Mouse (Mus musculus): ENCODE data around the gene Arid5b. TPM values are rescaled to one million over a fixed set of nuclear protein-coding genes. Genes with fewer than 3 reads are reported as not detected.
A peak's percentile ranks its signal among the peaks of the same experiment; 100 is the strongest.

Arid5b gene
- polyA plus RNA-seq, 1 experiment from 2014 or later, result 21.5 TPM

- no peak overlapping the region for H3K27ac ChIP-seq (replicated peaks)
- 73% methylated on average over 4 of the region's 4 CpGs for WGBS
- H3K9ac ChIP-seq, result no peak overlapping the region
- ATAC-seq (ENCODE audit: low read depth), result no peak
- H3K9me3 ChIP-seq, result no peaks in the 10 kb centered on the region
- H3K27me3 ChIP-seq, result no peaks in the 10 kb centered on the region
- H3K36me3 ChIP-seq, result peaks cover 3% of the 10 kb centered on the region; the same call in 1 of the 2 replicates
- no peak overlapping the region for H3K4me3 ChIP-seq
- peaks cover 8% of the 10 kb centered on the region; the same call in 1 of the 2 replicates for H3K4me1 ChIP-seq (replicated peaks)
- H3K4me2 ChIP-seq, result no peak overlapping the region
These were observed 98.4 kb downstream of the Arid5b start for GRCm38 (mm10) chr10:68180151-68180550.

DNA sequence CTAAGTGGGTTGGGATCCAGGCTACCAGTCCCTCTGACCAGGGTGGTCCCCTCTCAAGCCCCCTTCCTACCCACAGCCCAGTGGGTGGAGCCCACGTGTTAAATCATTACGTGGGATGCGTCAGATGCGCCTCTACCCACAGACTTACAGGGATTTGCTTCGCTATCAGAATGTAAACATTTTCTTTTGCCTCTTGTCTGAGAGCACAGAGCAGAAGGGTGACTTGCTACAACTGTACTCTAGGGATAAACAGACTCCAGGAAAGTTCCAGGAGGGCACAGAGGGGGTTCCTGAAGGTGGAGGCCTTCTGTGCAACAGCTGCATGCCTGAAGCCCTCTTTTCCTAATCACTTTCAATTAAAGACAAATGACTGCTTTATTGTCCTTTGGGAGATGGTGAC is 98.8 kb downstream of the Arid5b start:
- 66% methylated on average over 5 of the region's 5 CpGs for WGBS
- no peaks in the 10 kb centered on the region for H3K27me3 ChIP-seq
- no peak overlapping the region for H3K27ac ChIP-seq (replicated peaks)
- H3K9me3 ChIP-seq, result no peaks in the 10 kb centered on the region
- no peak overlapping the region for H3K4me3 ChIP-seq
- no peak overlapping the region for H3K9ac ChIP-seq
- ATAC-seq (ENCODE audit: low read depth), result no peak
- no peaks in the 10 kb centered on the region for H3K36me3 ChIP-seq
- H3K4me1 ChIP-seq (replicated peaks), result peaks cover 8% of the 10 kb centered on the region; the same call in 1 of the 2 replicates
- no peak overlapping the region for H3K4me2 ChIP-seq

DNA sequence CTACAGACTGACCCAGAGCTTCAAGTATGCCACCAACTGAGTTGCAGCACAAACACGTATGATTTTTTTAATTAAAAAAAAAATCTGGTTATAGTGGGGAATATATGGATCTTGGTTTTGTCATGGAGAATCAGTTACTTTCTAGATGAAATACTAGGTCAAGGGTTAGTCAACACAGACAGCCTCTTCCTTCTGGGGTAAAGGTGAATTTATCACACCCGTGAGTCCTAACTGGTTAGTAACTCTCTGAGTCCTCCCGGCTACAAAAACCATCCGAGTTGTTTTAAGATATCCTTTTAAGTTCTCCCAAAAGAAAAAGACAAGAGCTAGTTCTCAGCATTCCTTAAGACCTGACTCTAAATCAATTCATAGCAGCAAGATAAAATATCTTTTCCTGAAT is 99.2 kb downstream of the Arid5b start:
- Histone ChIP-seq H3K9me3 (no peaks in the 10 kb centered on the region), H3K4me3 (no peak overlapping the region), H3K9ac (no peak overlapping the region), H3K36me3 (no peaks in the 10 kb centered on the region), H3K27me3 (no peaks in the 10 kb centered on the region), H3K27ac (replicated peaks) (no peak overlapping the region), H3K4me2 (no peak overlapping the region), H3K4me1 (replicated peaks) (peaks cover 8% of the 10 kb centered on the region; the same call in 1 of the 2 replicates)
- 80% methylated on average over 4 of the region's 4 CpGs for WGBS
- no peak for ATAC-seq (ENCODE audit: low read depth)

GRCm38 (mm10) chr10:68177697-68178485 is 100.6 kb downstream of the Arid5b start:
- peaks cover 8% of the 10 kb centered on the region; the same call in 1 of the 2 replicates for H3K4me1 ChIP-seq (replicated peaks)
- H3K9me3 ChIP-seq, result no peaks in the 10 kb centered on the region
- no peak overlapping the region for H3K4me2 ChIP-seq
- no peak for ATAC-seq (ENCODE audit: low read depth)
- H3K36me3 ChIP-seq, result no peaks in the 10 kb centered on the region
- no peak overlapping the region for H3K27ac ChIP-seq (replicated peaks)
- 83% methylated on average over 10 of the region's 10 CpGs for WGBS
- no peak overlapping the region for H3K4me3 ChIP-seq
- no peak overlapping the region for H3K9ac ChIP-seq
- no peaks in the 10 kb centered on the region for H3K27me3 ChIP-seq

GRCm38 (mm10) chr10:68175811-68176210 is 102.7 kb downstream of the Arid5b start:
- Histone ChIP-seq H3K27ac (replicated peaks) (no peak overlapping the region), H3K9me3 (no peaks in the 10 kb centered on the region), H3K4me1 (replicated peaks) (peaks cover 8% of the 10 kb centered on the region; the same call in 1 of the 2 replicates), H3K27me3 (no peaks in the 10 kb centered on the region), H3K36me3 (no peaks in the 10 kb centered on the region), H3K4me3 (no peak overlapping the region), H3K9ac (no peak overlapping the region), H3K4me2 (no peak overlapping the region)
- WGBS, result 95% methylated on average over 5 of the region's 5 CpGs
- ATAC-seq (ENCODE audit: low read depth), result no peak

- Histone ChIP-seq H3K27me3 (no peaks in the 10 kb centered on the region), H3K4me3 (no peak overlapping the region), H3K36me3 (no peaks in the 10 kb centered on the region), H3K9ac (no peak overlapping the region), H3K27ac (replicated peaks) (no peak overlapping the region), H3K4me1 (replicated peaks) (peaks cover 8% of the 10 kb centered on the region), H3K4me2 (no peak overlapping the region), H3K9me3 (no peaks in the 10 kb centered on the region)
- no peak for ATAC-seq (ENCODE audit: low read depth)
- 81% methylated on average over 9 of the region's 9 CpGs for WGBS
These were observed 104.9 kb downstream of the Arid5b start for GRCm38 (mm10) chr10:68173634-68174033.

GRCm38 (mm10) chr10:68172906-68173305 is 105.6 kb downstream of the Arid5b start:
- no peak for ATAC-seq (ENCODE audit: low read depth)
- Histone ChIP-seq H3K9ac (no peak overlapping the region), H3K4me2 (no peak overlapping the region), H3K27ac (replicated peaks) (no peak overlapping the region), H3K4me1 (replicated peaks) (peaks cover 14% of the 10 kb centered on the region), H3K4me3 (no peak overlapping the region), H3K9me3 (no peaks in the 10 kb centered on the region), H3K36me3 (no peaks in the 10 kb centered on the region), H3K27me3 (no peaks in the 10 kb centered on the region)
- 96% methylated on average over 4 of the region's 4 CpGs for WGBS

DNA sequence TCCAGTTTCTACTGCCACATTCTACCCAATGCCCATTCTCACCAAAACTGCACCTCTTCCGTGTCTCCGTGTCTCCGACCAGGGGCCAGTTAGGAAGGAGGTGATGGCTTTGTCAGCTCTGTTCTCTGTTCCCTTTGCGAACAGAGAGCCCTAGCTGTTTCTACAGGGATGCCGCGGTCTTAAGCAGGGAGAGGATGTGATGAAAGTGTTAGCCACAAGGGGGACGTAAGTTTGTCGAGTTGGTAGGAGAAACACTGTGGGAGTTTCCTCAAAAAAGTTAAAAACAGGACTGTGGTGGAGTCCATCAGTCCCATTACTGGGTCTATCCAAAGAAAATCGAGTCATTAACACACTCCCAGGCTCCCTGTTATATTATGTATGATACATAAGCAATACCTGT is 106.6 kb downstream of the Arid5b start:
- 53% methylated on average over 9 of the region's 9 CpGs for WGBS
- no peak for ATAC-seq (ENCODE audit: low read depth)
- Histone ChIP-seq H3K4me1 (replicated peaks) (peaks cover 24% of the 10 kb centered on the region), H3K36me3 (no peaks in the 10 kb centered on the region), H3K27me3 (no peaks in the 10 kb centered on the region), H3K27ac (replicated peaks) (no peak overlapping the region), H3K4me2 (no peak overlapping the region), H3K4me3 (no peak overlapping the region), H3K9me3 (no peaks in the 10 kb centered on the region), H3K9ac (no peak overlapping the region)

GRCm38 (mm10) chr10:68168613-68169012 is 109.9 kb downstream of the Arid5b start:
- Histone ChIP-seq H3K4me3 (no peak overlapping the region), H3K9ac (no peak overlapping the region), H3K4me2 (no peak overlapping the region), H3K36me3 (no peaks in the 10 kb centered on the region), H3K27ac (replicated peaks) (no peak overlapping the region), H3K9me3 (no peaks in the 10 kb centered on the region), H3K27me3 (no peaks in the 10 kb centered on the region), H3K4me1 (replicated peaks) (peaks cover 40% of the 10 kb centered on the region)
- no peak for ATAC-seq (ENCODE audit: low read depth)
- 78% methylated on average over 6 of the region's 6 CpGs for WGBS

DNA sequence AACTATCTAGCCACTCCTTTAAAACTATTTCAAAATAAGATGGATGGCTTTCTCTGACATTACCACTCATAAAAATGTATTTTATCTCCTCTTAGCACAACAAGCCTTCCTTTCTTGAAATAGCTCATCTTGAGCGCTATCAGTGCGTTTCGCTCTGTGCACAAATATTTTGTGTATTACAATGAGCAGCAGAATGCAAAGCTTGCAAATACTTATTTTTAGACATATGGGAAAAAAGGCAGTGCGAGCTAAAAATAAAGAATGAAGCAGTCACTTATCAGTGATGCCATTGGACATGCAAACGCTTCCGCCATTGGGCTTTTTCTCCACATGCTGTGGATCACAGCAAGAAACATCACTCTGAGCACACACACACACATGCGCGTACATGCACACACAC is 110.4 kb downstream of the Arid5b start:
- Histone ChIP-seq H3K27me3 (no peaks in the 10 kb centered on the region), H3K4me1 (replicated peaks) (peaks cover 40% of the 10 kb centered on the region), H3K4me3 (no peak overlapping the region), H3K9ac (no peak overlapping the region), H3K36me3 (no peaks in the 10 kb centered on the region), H3K9me3 (no peaks in the 10 kb centered on the region), H3K4me2 (no peak overlapping the region), H3K27ac (replicated peaks) (no peak overlapping the region)
- ATAC-seq (ENCODE audit: low read depth), result no peak
- WGBS, result 87% methylated on average over 8 of the region's 8 CpGs

DNA sequence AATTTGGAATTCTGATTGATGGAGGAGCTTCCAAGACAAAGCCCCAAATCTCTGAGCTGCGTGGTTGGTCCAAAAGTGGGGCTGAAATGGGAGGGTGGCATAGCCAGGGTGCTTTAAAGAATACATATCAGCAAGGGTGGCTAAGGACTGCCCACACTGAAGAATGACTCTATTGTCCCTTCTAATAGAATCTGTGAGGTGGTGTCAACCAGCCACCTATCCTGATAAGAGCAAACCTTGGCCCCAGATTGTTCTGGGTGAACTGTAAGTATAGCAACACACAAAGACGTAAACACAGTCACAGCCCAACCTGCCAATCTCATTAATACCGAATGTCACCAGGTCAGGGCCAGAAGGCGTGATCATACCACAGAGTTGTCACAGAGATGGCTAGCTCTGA is 111.4 kb downstream of the Arid5b start:
- Histone ChIP-seq H3K27me3 (no peaks in the 10 kb centered on the region), H3K36me3 (no peaks in the 10 kb centered on the region), H3K4me1 (replicated peaks) (peaks cover 40% of the 10 kb centered on the region), H3K9ac (no peak overlapping the region), H3K4me2 (no peak overlapping the region), H3K9me3 (no peaks in the 10 kb centered on the region), H3K27ac (replicated peaks) (peak overlapping the region; percentile 23; the same call in 1 of the 2 replicates), H3K4me3 (no peak overlapping the region)
- ATAC-seq (ENCODE audit: low read depth), result no peak
- 70% methylated on average over 4 of the region's 4 CpGs for WGBS

DNA sequence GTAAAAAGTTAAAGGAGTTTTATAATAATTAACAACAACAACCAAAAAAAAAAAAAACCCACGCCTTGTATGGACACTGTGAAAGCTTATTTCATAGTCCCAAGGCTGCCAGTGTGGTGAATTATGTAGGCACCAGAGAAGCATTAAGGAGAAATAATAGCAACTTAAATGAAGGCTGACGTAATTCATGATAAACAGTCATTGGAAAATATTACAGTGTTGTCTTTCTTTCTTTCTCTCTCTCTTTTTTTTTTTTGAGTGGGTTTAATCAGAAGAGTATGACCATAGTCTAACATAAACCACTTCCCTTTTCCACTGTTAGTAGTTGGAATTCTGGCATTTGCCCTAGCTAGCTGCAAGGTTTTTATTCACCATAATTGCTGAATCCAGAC is 111.8 kb downstream of the Arid5b start:
- Histone ChIP-seq H3K4me3 (no peak overlapping the region), H3K4me2 (no peak overlapping the region), H3K9ac (no peak overlapping the region), H3K27ac (replicated peaks) (peak overlapping the region; percentile 23; the same call in 1 of the 2 replicates), H3K9me3 (no peaks in the 10 kb centered on the region), H3K4me1 (replicated peaks) (peaks cover 40% of the 10 kb centered on the region), H3K27me3 (no peaks in the 10 kb centered on the region), H3K36me3 (no peaks in the 10 kb centered on the region)
- ATAC-seq (ENCODE audit: low read depth), result no peak
- WGBS, result 55% methylated on average over 2 of the region's 2 CpGs

Measured in neural tube, embryonic 13.5 days (tissue).